Mouse (Mus musculus): ENCODE results near the gene Gpr142.

DNA sequence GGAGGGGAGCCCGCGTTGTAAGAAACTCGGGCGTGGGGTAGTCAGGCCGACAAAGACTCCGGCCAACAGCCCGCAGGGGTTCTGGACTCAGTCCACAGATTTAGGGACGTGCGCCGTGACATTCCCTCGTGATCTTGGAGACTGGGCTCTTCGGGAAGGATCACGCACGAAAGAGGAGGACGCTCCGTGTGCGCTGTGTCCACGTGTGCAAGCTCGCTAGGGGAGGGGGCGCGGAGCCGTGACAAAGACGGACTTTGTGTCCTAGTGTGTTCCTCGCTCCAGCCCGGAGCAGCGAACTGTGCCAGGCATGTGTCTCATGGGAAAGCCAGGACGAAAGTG, 52.5 kb downstream of the Gpr142 start:
- TF ChIP-seq EP300 (IDR thresholded peaks at IDR 0.05; ENCODE audit: low read depth) (no peak), CTCF (IDR thresholded peaks at IDR 0.05; ENCODE audit: low read depth) (no peak)
